In the genomic region with DNA sequence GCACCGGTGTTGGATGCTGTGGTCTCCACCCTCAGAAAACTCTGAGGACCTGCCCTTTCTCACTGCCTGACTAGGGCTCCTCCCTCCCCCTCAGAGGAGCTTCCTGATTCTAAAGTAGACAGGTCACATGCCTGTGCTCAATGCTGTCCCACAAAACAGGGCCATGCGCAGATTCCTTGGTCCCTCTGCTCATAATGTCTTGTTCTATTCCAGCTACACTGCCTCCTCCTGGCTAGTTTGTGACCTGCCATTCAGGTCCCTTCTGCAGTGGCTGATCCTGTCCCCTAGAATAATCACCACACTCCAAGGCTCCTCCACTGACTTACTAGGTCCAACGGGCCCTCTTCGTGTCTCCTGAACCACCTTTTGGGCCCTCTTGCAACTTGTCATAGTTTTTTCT, we compare ENCODE assay signal across 16 mouse cellular contexts. TPM values are rescaled to one million over a fixed set of nuclear protein-coding genes. Genes with fewer than 3 reads are reported as not detected.
DNase-seq lines count a peak whose midpoint lies in the region; ATAC-seq and TF ChIP-seq lines count a peak whose summit lies in the region.
"Had no signal": no experiment of that assay in that cellular context is flagged by ENCODE, and none has a peak within 500 bp of the region (broad histone marks: within the 10 kb centered on the region; RNA-seq: fewer than 3 reads in every experiment).

No protein-coding gene starts in this region.

- no peak overlapping the region for H3K4me3 ChIP-seq in layer of hippocampus, adult 2 months
- no peak overlapping the region for H3K4me3 ChIP-seq in embryonic facial prominence, embryonic 12.5 days
- H3K4me3 ChIP-seq in limb, embryonic 14.5 days (replicated peaks; ENCODE audit: low read length), result no peak overlapping the region
- H3K4me3 ChIP-seq: forebrain, embryonic 15.5 days; heart, embryonic 13.5 days; midbrain, embryonic 12.5 days had no signal

- ATAC-seq in embryonic facial prominence, embryonic 12.5 days (ENCODE audit: insufficient number of reproducible peaks, insufficient read depth, low FRiP score, low TSS enrichment), result no peak
- ATAC-seq in limb, embryonic 14.5 days (ENCODE audit: low FRiP score, low read depth), result no peak
- ATAC-seq: forebrain, embryonic 15.5 days had no signal

- H3K9me3 ChIP-seq in embryonic facial prominence, embryonic 12.5 days, result no peaks in the 10 kb centered on the region
- H3K9me3 ChIP-seq in limb, embryonic 14.5 days (ENCODE audit: control insufficient read depth, low read length), result no peaks in the 10 kb centered on the region
- H3K9me3 ChIP-seq: forebrain, embryonic 15.5 days; heart, embryonic 13.5 days; midbrain, embryonic 12.5 days had no signal

- peaks cover 69% of the 10 kb centered on the region for H3K4me1 ChIP-seq in embryonic facial prominence, embryonic 12.5 days
- H3K4me1 ChIP-seq in limb, embryonic 14.5 days (ENCODE audit: control insufficient read depth, insufficient read depth, low read length), result peaks cover 54% of the 10 kb centered on the region

- WGBS in embryonic facial prominence, embryonic 12.5 days, result 66% methylated on average over 4 of the region's 4 CpGs
- WGBS in limb, embryonic 14.5 days, result 63% methylated on average over 4 of the region's 4 CpGs

- no peak for DNase-seq in layer of hippocampus, adult 2 months (ENCODE audit: low spot score in 2 of 2)
- no peak for DNase-seq in layer of hippocampus, postnatal 36 days
- peak; percentile 47 for DNase-seq in R1 (ENCODE audit: low read depth, low spot score)
- DNase-seq in limb, embryonic 14.5 days (ENCODE audit: low spot score), result no peak
- no peak for DNase-seq in left cerebral cortex, postnatal 14 days (ENCODE audit: low spot score in 2 of 2)
- DNase-seq in thymus, adult 18-20 months, result no peak
- DNase-seq: adrenal gland, adult 8-10 months; gastrocnemius, postnatal 25 days; kidney, postnatal 10 days; layer of hippocampus, adult 9-11 months; right cerebral cortex, postnatal 14 days; thymus, postnatal 14 days had no signal

- peak; percentile 29; the same call in 1 of the 2 replicates for TF ChIP-seq CTCF in layer of hippocampus, adult 2 months (conservative IDR thresholded peaks at IDR 0.05)

- no peaks in the 10 kb centered on the region for H3K27me3 ChIP-seq in embryonic facial prominence, embryonic 12.5 days
- H3K27me3 ChIP-seq in limb, embryonic 14.5 days (ENCODE audit: control insufficient read depth, insufficient read depth, low read length), result no peaks in the 10 kb centered on the region
- H3K27me3 ChIP-seq: forebrain, embryonic 15.5 days had no signal

- no peaks in the 10 kb centered on the region for H3K36me3 ChIP-seq in embryonic facial prominence, embryonic 12.5 days
- no peaks in the 10 kb centered on the region for H3K36me3 ChIP-seq in limb, embryonic 14.5 days (ENCODE audit: control insufficient read depth, insufficient read depth, low read length)
- H3K36me3 ChIP-seq: forebrain, embryonic 15.5 days; heart, embryonic 13.5 days; midbrain, embryonic 12.5 days had no signal

- no peak for TF ChIP-seq POLR2A in limb, embryonic 14.5 days (IDR thresholded peaks at IDR 0.05; ENCODE audit: borderline replicate concordance, extremely low read depth, insufficient read depth, insufficient read length)

- intact Hi-C loops in left cerebral cortex, postnatal 14 days (cut with DNase I), result no loop called here

- H3K27ac ChIP-seq in layer of hippocampus, adult 2 months, result no peak overlapping the region
- H3K27ac ChIP-seq in embryonic facial prominence, embryonic 12.5 days, result peak overlapping the region; percentile 87
- peak overlapping the region; percentile 77; the same call in 1 of the 2 replicates for H3K27ac ChIP-seq in limb, embryonic 14.5 days (replicated peaks; ENCODE audit: low read depth, low read length)
- H3K27ac ChIP-seq: forebrain, embryonic 15.5 days; heart, embryonic 13.5 days; midbrain, embryonic 12.5 days had no signal

- H3K4me2 ChIP-seq in embryonic facial prominence, embryonic 12.5 days (replicated peaks), result no peak overlapping the region
- no peak overlapping the region for H3K4me2 ChIP-seq in limb, embryonic 14.5 days (replicated peaks; ENCODE audit: low read depth, low read length, severe bottlenecking)
- H3K4me2 ChIP-seq: forebrain, embryonic 15.5 days; heart, embryonic 13.5 days; midbrain, embryonic 12.5 days had no signal

- H3K9ac ChIP-seq in embryonic facial prominence, embryonic 12.5 days, result no peak overlapping the region
- no peak overlapping the region for H3K9ac ChIP-seq in limb, embryonic 14.5 days (ENCODE audit: low read depth, low read length, severe bottlenecking)
- H3K9ac ChIP-seq: forebrain, embryonic 15.5 days; heart, embryonic 13.5 days; midbrain, embryonic 12.5 days had no signal

RNA-seq across cellular contexts. Expression of gene Mn1, which starts 21.0 kb away (rescaled TPM):
- 10 to 100 TPM; 38.4 to 45.6 TPM for total RNA-seq in layer of hippocampus, adult 2 months (2021)
- 10 to 100 TPM; 34.2 to 38.1 TPM for total RNA-seq in layer of hippocampus, postnatal 36 days (2021)
- polyA plus RNA-seq in embryonic facial prominence, embryonic 12.5 days (2016; fragmentation: Nextera tagmentation; extraction: Ambion mirVana), result 57.8 and 58.3 TPM in 2 replicates
- 11.4 and 16.0 TPM in 2 replicates for polyA plus RNA-seq in limb, embryonic 14.5 days (2012; rRNA removed)
- 18.2 and 21.0 TPM in 2 replicates for polyA plus RNA-seq in limb, embryonic 14.5 days (2014; fragmentation: Nextera tagmentation; extraction: Ambion mirVana)
- total RNA-seq in left cerebral cortex, postnatal 14 days (2021), result 10 to 100 TPM; 62.1 to 66.1 TPM
